Mouse (Mus musculus): ENCODE data around the gene A630001G21Rik. TPM values are rescaled to one million over a fixed set of nuclear protein-coding genes. Genes with fewer than 3 reads are reported as not detected.

The A630001G21Rik gene
- 36.7 TPM for polyA plus RNA-seq (2017; shearing (Covaris generic))

GRCm38 (mm10) chr1:85778436-85778835, at the start of gene A630001G21Rik:
TSS of gene A630001G21Rik (minus strand) at chr1:85778643.

GRCm38 (mm10) chr1:85793208-85794105, 15.0 kb upstream of the A630001G21Rik start, which contains the start of gene Cab39:
TSS of gene Cab39 (plus strand) at chr1:85793441.

Other genes with a start within 250 kb of the A630001G21Rik start
- gene G530012D18Rik, start 203.0 kb downstream of the A630001G21Rik start, polyA plus RNA-seq (2017; shearing (Covaris generic)) = not detected
- 267 TPM for gene Sp110, start 179.8 kb downstream of the A630001G21Rik start, polyA plus RNA-seq (2017; shearing (Covaris generic))
- 57.5 TPM for gene Sp140, start 178.3 kb downstream of the A630001G21Rik start, polyA plus RNA-seq (2017; shearing (Covaris generic))
- 916 TPM for gene Sp100, start 128.7 kb downstream of the A630001G21Rik start, polyA plus RNA-seq (2017; shearing (Covaris generic))
- gene Cab39, start 14.8 kb upstream of the A630001G21Rik start, polyA plus RNA-seq (2017; shearing (Covaris generic)) = 25.3 TPM
- gene Itm2c, start 115.6 kb upstream of the A630001G21Rik start, polyA plus RNA-seq (2017; shearing (Covaris generic)) = 502 TPM
- gene 4933407L21Rik, start 149.8 kb upstream of the A630001G21Rik start, polyA plus RNA-seq (2017; shearing (Covaris generic)) = 0.29 TPM
- gene Gpr55, start 182.4 kb upstream of the A630001G21Rik start, polyA plus RNA-seq (2017; shearing (Covaris generic)) = 15.0 TPM
- gene Spata3, start 238.2 kb upstream of the A630001G21Rik start, polyA plus RNA-seq (2017; shearing (Covaris generic)) = not detected